Mouse (Mus musculus): ENCODE results near the gene Krtap6-2. TPM values are rescaled to one million over a fixed set of nuclear protein-coding genes. Genes with fewer than 3 reads are reported as not detected.

Krtap6-2 gene
- not detected in 2 replicates for polyA plus RNA-seq (2015; fragmentation: Nextera tagmentation; extraction: Ambion mirVana)

DNA sequence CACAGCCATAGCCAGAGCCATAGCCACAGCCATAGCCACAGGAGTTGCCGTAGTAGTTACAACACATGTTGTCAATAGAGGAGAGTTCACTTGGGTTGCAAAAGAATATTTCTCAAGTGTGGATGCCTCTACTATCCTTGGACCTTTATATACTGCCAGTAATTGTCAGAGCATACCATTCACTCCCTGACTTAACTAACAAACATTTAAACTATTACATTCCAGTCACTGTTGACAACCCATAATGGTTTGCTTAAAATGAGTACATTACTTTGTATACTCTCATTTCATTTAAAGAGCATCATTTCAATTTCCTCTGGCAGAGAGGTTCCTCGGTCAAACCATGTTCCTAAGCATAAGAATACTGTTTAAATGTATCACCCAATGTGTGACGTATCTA, at the start of gene Krtap6-2:
Gene Krtap6-2, minus strand, starts transcription at position 101 of the 400 bp plus-strand sequence.
- ATAC-seq (ENCODE audit: borderline replicate concordance, extremely low read depth, low FRiP score, low TSS enrichment), result no peak
- Histone ChIP-seq H3K36me3 (no peaks in the 10 kb centered on the region), H3K4me2 (no peak within 1 kb of the TSS), H3K4me3 (no peak within 1 kb of the TSS), H3K9me3 (no peaks in the 10 kb centered on the region), H3K27me3 (no peaks in the 10 kb centered on the region), H3K9ac (no peak within 1 kb of the TSS), H3K27ac (no peak within 1 kb of the TSS), H3K4me1 (no peaks in the 10 kb centered on the region)
- WGBS, result 84% methylated on average over 3 of the region's 3 CpGs

DNA sequence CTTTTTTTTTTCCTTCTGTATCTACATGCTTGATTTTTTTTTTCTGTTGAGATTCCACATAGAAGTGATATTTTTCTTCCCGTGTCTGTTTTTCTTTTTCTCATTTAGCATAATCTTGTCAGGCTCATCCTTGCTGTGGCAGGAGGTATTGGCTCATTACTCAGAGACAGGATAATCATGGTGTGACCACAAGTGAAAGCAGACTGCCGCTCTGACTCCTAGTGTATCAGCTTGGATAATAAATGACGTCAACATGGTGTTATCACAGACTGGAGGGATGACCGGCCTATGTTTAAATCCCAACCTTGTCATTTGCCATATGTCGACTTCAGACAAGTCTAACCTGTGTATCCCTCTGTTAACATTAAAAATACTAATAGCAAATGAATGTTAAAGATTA, 41.3 kb upstream of the Krtap6-2 start:
- Histone ChIP-seq H3K9me3 (no peaks in the 10 kb centered on the region), H3K9ac (no peak overlapping the region), H3K27ac (no peak overlapping the region), H3K4me3 (no peak overlapping the region), H3K36me3 (no peaks in the 10 kb centered on the region), H3K4me2 (no peak overlapping the region), H3K4me1 (no peaks in the 10 kb centered on the region), H3K27me3 (no peaks in the 10 kb centered on the region)
- ATAC-seq (ENCODE audit: borderline replicate concordance, extremely low read depth, low FRiP score, low TSS enrichment), result no peak
- WGBS, result 52% methylated on average over 5 of the region's 5 CpGs

DNA sequence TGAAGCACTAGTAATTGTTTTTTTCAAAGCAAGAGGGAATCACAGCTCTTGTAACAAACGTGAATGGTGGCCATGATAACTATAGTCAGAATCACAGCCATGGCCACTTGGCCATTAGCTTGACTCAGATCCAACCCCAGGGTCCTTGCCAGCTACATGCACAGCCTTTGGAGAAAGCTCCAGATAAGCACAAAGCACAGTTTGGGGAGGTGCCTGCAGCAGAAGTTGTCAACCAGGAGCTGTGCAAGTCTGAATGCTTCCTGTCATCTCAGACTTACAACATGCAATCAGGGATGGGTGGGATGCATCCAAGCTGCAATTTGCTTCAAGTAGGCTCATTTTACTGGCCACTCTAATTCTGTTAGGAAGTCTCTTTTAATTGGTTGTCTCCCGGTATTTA, 9.7 kb upstream of the Krtap6-2 start:
- 81% methylated on average over 2 of the region's 2 CpGs for WGBS
- no peak for ATAC-seq (ENCODE audit: borderline replicate concordance, extremely low read depth, low FRiP score, low TSS enrichment)

DNA sequence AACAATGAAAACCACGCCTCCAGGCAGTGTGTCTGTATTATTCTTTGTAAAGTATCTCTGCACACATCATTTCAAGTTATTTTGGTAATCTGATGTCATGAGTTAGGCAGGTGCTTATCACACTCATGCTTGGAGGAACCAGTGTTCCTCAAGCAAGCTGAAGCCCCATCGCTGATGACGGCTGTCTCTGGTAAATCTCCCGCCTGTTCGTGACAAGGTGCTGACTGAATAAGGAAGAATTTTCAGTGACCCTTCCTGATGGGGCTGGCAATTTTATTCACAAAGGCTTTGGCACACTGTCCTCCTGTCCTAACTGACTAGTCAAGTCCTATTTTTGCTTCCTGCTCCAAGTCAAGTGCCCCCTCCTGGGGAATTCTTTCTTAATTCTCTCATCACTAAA, 5.4 kb upstream of the Krtap6-2 start:
- no peak overlapping the region for H3K27ac ChIP-seq

More for the DNA sequence above, 9.7 kb upstream of the Krtap6-2 start:
- Histone ChIP-seq H3K4me2 (no peak overlapping the region), H3K36me3 (no peaks in the 10 kb centered on the region), H3K27me3 (no peaks in the 10 kb centered on the region), H3K4me1 (no peaks in the 10 kb centered on the region), H3K9me3 (no peaks in the 10 kb centered on the region), H3K27ac (no peak overlapping the region), H3K4me3 (no peak overlapping the region), H3K9ac (no peak overlapping the region)

DNA sequence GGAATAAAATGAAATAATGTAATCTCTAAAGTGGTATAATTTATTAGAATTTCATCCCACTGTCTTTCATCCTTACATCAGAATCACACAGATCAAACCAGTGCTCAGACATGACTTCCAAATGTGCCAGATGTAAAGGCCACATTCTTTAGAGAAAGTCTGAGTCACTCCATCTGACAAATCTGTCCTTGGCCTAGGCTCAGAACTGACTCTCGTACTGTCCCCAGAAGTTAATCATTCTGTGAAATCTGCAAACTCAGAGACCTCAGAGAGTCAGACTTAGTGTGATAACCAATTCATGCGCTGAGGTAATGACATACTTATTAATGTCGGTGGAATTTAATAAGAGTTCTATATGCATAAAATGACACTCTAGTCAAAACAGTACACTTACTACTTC, 3.6 kb downstream of the Krtap6-2 start:
- Histone ChIP-seq H3K36me3 (no peaks in the 10 kb centered on the region), H3K4me3 (no peak overlapping the region), H3K4me1 (no peaks in the 10 kb centered on the region), H3K4me2 (no peak overlapping the region), H3K27me3 (no peaks in the 10 kb centered on the region), H3K27ac (no peak overlapping the region), H3K9ac (no peak overlapping the region), H3K9me3 (no peaks in the 10 kb centered on the region)
- ATAC-seq (ENCODE audit: borderline replicate concordance, extremely low read depth, low FRiP score, low TSS enrichment), result no peak
- 78% methylated on average over 3 of the region's 3 CpGs for WGBS

More for the DNA sequence above, 5.4 kb upstream of the Krtap6-2 start:
- H3K9ac ChIP-seq, result no peak overlapping the region
- no peak for ATAC-seq (ENCODE audit: borderline replicate concordance, extremely low read depth, low FRiP score, low TSS enrichment)
- no peaks in the 10 kb centered on the region for H3K27me3 ChIP-seq
- no peaks in the 10 kb centered on the region for H3K9me3 ChIP-seq
- H3K4me3 ChIP-seq, result no peak overlapping the region
- no peaks in the 10 kb centered on the region for H3K4me1 ChIP-seq
- no peaks in the 10 kb centered on the region for H3K36me3 ChIP-seq
- 73% methylated on average over 5 of the region's 5 CpGs for WGBS
- no peak overlapping the region for H3K4me2 ChIP-seq

DNA sequence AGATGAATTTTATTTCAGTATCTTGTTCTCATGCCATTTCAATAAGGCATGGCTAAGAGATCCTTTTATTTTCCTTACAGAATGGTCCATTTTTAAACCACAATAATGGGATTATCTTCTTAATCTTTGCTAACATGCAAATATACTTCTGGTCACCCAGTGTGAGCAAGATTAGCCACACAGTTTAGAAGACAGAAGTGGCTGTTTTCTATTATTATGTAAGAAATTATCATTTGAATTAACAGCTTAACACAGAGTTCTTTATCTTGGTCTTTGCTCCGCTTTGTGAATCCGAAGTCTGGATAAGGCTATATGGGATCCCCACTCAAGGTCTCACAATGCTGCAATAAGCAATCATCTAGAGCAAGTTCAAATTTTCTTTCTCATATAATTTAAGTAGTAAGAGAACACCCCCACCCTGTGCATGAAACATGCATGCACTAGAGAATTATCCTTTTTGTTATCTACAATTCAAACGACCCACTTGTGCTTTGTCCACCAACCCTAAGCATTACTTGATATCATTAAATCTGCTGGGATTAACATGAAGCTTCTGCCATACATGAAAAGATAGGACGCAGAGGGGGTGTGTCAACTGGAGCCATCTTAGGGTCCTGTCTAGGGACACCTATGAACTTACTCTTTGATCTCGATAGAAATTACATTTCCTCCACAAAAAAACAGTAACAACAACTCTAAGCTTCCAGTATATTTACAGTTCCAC, 9.4 kb downstream of the Krtap6-2 start:
- no peaks in the 10 kb centered on the region for H3K27me3 ChIP-seq
- ATAC-seq (ENCODE audit: borderline replicate concordance, extremely low read depth, low FRiP score, low TSS enrichment), result no peak
- no peaks in the 10 kb centered on the region for H3K9me3 ChIP-seq
- no peaks in the 10 kb centered on the region for H3K4me1 ChIP-seq
- no peak overlapping the region for H3K4me2 ChIP-seq
- no peak overlapping the region for H3K4me3 ChIP-seq
- no peak overlapping the region for H3K27ac ChIP-seq
- no peak overlapping the region for H3K9ac ChIP-seq
- no peaks in the 10 kb centered on the region for H3K36me3 ChIP-seq
- 75% methylated on average over 5 of the region's 5 CpGs for WGBS

DNA sequence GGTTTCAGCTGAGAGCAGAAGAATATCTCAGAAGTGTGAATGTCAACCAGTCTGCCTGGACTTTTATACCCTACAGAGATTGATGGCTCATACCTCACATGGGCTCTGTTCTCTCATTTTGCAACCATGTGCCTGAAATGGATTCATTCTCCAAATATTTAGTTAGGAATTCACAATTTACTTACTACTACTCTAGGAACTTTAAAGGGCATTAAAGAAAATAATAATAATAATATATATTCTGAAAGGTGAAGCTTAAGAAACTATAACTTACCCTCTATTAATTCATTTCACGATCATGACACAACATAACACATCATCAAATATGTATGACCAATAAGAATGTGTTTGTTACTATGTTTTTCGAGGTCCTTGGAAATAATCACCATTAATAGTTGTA, 16.1 kb downstream of the Krtap6-2 start, which contains the start of gene Krtap21-1:
Gene Krtap21-1, minus strand, starts transcription at position 101 of the 400 bp plus-strand sequence.
- no peak within 1 kb of the TSS for H3K27ac ChIP-seq
- H3K4me3 ChIP-seq, result no peak within 1 kb of the TSS
- 72% methylated on average over 2 of the region's 2 CpGs for WGBS
- no peak within 1 kb of the TSS for H3K9ac ChIP-seq
- no peaks in the 10 kb centered on the region for H3K27me3 ChIP-seq
- no peaks in the 10 kb centered on the region for H3K36me3 ChIP-seq
- H3K4me2 ChIP-seq, result no peak within 1 kb of the TSS
- no peaks in the 10 kb centered on the region for H3K9me3 ChIP-seq
- H3K4me1 ChIP-seq, result no peaks in the 10 kb centered on the region
- ATAC-seq (ENCODE audit: borderline replicate concordance, extremely low read depth, low FRiP score, low TSS enrichment), result no peak

DNA sequence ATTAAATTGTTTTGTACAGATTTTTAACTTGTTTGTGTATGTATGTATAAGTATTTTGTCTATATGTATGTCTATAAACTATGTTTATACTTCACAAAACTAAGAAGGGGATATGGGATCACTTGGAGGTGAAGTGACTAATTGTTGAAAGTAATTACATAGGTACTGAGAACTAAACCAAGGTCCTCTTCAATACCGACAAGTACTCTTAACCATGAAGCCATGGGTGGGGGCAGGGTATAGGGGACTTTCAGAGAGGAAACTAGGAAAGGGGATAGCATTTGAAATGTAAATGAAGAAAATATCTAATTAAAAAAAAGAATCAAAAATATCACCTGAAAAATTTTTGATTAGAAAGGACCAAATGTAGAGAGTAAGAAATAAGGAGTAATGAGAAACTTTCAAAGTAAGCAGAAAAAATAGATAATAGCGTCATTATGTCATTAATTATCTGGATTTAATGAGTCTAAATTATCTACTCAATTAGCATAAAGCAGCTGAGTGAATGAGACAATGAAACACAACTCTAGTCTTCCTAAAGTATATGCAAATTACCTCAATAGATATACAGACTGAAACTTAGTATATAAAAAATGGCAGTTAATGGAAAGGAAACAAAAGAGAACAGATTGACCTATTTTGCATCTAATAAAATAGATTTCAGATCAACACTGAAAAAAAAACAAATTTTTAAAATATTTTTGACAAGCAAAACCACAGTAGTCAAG, 47.0 kb downstream of the Krtap6-2 start:
- WGBS, result 81% methylated on average over 2 of the region's 2 CpGs
- no peak overlapping the region for H3K27ac ChIP-seq
- H3K4me3 ChIP-seq, result no peak overlapping the region
- no peak overlapping the region for H3K4me2 ChIP-seq
- no peaks in the 10 kb centered on the region for H3K4me1 ChIP-seq
- no peak overlapping the region for H3K9ac ChIP-seq
- no peaks in the 10 kb centered on the region for H3K27me3 ChIP-seq
- H3K9me3 ChIP-seq, result no peaks in the 10 kb centered on the region
- ATAC-seq (ENCODE audit: borderline replicate concordance, extremely low read depth, low FRiP score, low TSS enrichment), result no peak
- no peaks in the 10 kb centered on the region for H3K36me3 ChIP-seq

Other genes with a start within 250 kb of the Krtap6-2 start
- gene 1110057P08Rik, start 245.4 kb downstream of the Krtap6-2 start, polyA plus RNA-seq (2015; fragmentation: Nextera tagmentation; extraction: Ambion mirVana), result not detected in 2 replicates
- gene Krtap20-2, start 214.2 kb downstream of the Krtap6-2 start, polyA plus RNA-seq (2015; fragmentation: Nextera tagmentation; extraction: Ambion mirVana), result not detected in 2 replicates
- not detected in 2 replicates for gene Krtap21-1, start 16.2 kb downstream of the Krtap6-2 start, polyA plus RNA-seq (2015; fragmentation: Nextera tagmentation; extraction: Ambion mirVana)
- gene Krtap8-1, start 67.8 kb upstream of the Krtap6-2 start, polyA plus RNA-seq (2015; fragmentation: Nextera tagmentation; extraction: Ambion mirVana), result not detected in 2 replicates
- not detected in 2 replicates for gene Krtap7-1, start 88.2 kb upstream of the Krtap6-2 start, polyA plus RNA-seq (2015; fragmentation: Nextera tagmentation; extraction: Ambion mirVana)
- gene Krtap11-1, start 151.1 kb upstream of the Krtap6-2 start, polyA plus RNA-seq (2015; fragmentation: Nextera tagmentation; extraction: Ambion mirVana), result not detected in 2 replicates

Data from lung, embryonic 15.5 days (tissue).